Mouse (Mus musculus): Measurements from ENCODE around the gene Urad.

Gene Urad

GRCm38 (mm10) chr5:147322183-147322582 is at the start of gene Urad:
Urad (minus strand) TSS chr5:147322440.
- DNase-seq = no peak

- DNase-seq = no peak
Measured at GRCm38 (mm10) chr5:147370276-147370675, 48.0 kb upstream of the Urad start.

- no peak for DNase-seq
Measured at GRCm38 (mm10) chr5:147368221-147368620, 46.0 kb upstream of the Urad start.

- DNase-seq = no peak
Measured at GRCm38 (mm10) chr5:147365995-147366765, 43.9 kb upstream of the Urad start.

GRCm38 (mm10) chr5:147363054-147363453 is 40.8 kb upstream of the Urad start:
- DNase-seq = no peak

GRCm38 (mm10) chr5:147358481-147358880 is 36.2 kb upstream of the Urad start:
- no peak for DNase-seq

GRCm38 (mm10) chr5:147357536-147357935 is 35.3 kb upstream of the Urad start:
- peak in 1 of 2 experiments; percentile 29 for DNase-seq

GRCm38 (mm10) chr5:147356260-147357055 is 34.2 kb upstream of the Urad start:
- DNase-seq = no peak

GRCm38 (mm10) chr5:147355788-147356187 is 33.5 kb upstream of the Urad start:
- DNase-seq = no peak

- no peak for DNase-seq
Measured at GRCm38 (mm10) chr5:147354985-147355384, 32.7 kb upstream of the Urad start.

GRCm38 (mm10) chr5:147354161-147354780 is 32.0 kb upstream of the Urad start:
- DNase-seq = no peak

- DNase-seq = no peak
Measured at GRCm38 (mm10) chr5:147351931-147352330, 29.7 kb upstream of the Urad start.

- no peak for DNase-seq
Measured at GRCm38 (mm10) chr5:147345981-147346380, 23.7 kb upstream of the Urad start.

- DNase-seq = no peak
Measured at GRCm38 (mm10) chr5:147343904-147344303, 21.7 kb upstream of the Urad start.

GRCm38 (mm10) chr5:147342901-147343300 is 20.7 kb upstream of the Urad start:
- no peak for DNase-seq

- DNase-seq = peak; percentile 11 to 44
Measured at GRCm38 (mm10) chr5:147340741-147341414, 18.6 kb upstream of the Urad start.

GRCm38 (mm10) chr5:147339560-147339959 is 17.3 kb upstream of the Urad start:
- no peak for DNase-seq

- no peak for DNase-seq
Measured at GRCm38 (mm10) chr5:147338967-147339366, 16.7 kb upstream of the Urad start.

- no peak for DNase-seq
Measured at GRCm38 (mm10) chr5:147332711-147333110, 10.5 kb upstream of the Urad start.

GRCm38 (mm10) chr5:147331547-147331946 is 9.3 kb upstream of the Urad start:
- peak in 1 of 2 experiments; percentile 67 for DNase-seq

- no peak for DNase-seq
Measured at GRCm38 (mm10) chr5:147329946-147330345, 7.7 kb upstream of the Urad start.

GRCm38 (mm10) chr5:147327636-147328035 is 5.4 kb upstream of the Urad start:
- no peak for DNase-seq

- no peak for DNase-seq
Measured at GRCm38 (mm10) chr5:147325931-147326330, 3.7 kb upstream of the Urad start.
